Mouse (Mus musculus): ENCODE measurements around the gene Itga2. TPM values are rescaled to one million over a fixed set of nuclear protein-coding genes. Genes with fewer than 3 reads are reported as not detected.

The Itga2 gene
- polyA plus RNA-seq, 1 experiment = 0.01 TPM

GRCm38 (mm10) chr13:114791511-114791910, 140.4 kb downstream of the Itga2 start:
- Histone ChIP-seq H3K79me2 (ENCODE audit: control insufficient read depth, insufficient read depth) (no peaks in the 10 kb centered on the region), H3K4me3 (ENCODE audit: insufficient read depth, poor library complexity, severe bottlenecking) (no peak overlapping the region), H3ac (ENCODE audit: control insufficient read depth, insufficient read length, low read depth) (no peak overlapping the region), H3K27me3 (ENCODE audit: control insufficient read depth, insufficient read depth, insufficient read length) (no peaks in the 10 kb centered on the region), H3K79me3 (ENCODE audit: low read depth) (no peaks in the 10 kb centered on the region), H3K36me3 (ENCODE audit: control insufficient read depth, insufficient read depth) (no peaks in the 10 kb centered on the region)
- TF ChIP-seq MAX (IDR thresholded peaks at IDR 0.05) = no peak
- no peak for TF ChIP-seq CEBPB (IDR thresholded peaks at IDR 0.05; ENCODE audit: low read depth)
- no peak for TF ChIP-seq USF1 (IDR thresholded peaks at IDR 0.05; ENCODE audit: low read depth)
- no peak for TF ChIP-seq MYOG (IDR thresholded peaks at IDR 0.05; ENCODE audit: control insufficient read depth, extremely low read depth, insufficient read length)
- no peak for TF ChIP-seq CTCF (IDR thresholded peaks at IDR 0.05; ENCODE audit: control insufficient read depth, insufficient read depth, insufficient read length)
- no peak for TF ChIP-seq MYOD1 (IDR thresholded peaks at IDR 0.05; ENCODE audit: control insufficient read depth, insufficient read length, low read depth)
- no peak for TF ChIP-seq FOSL1 (IDR thresholded peaks at IDR 0.05; ENCODE audit: insufficient read depth, low read length, poor library complexity, severe bottlenecking)

Other genes with a start within 250 kb of the Itga2 start
- gene Mocs2, start 113.9 kb downstream of the Itga2 start, polyA plus RNA-seq (2012; fragmentation: generic; extraction: Trizol) = 28.2 TPM
- 22.5 TPM for gene Pelo, start 158.1 kb upstream of the Itga2 start, polyA plus RNA-seq (2012; fragmentation: generic; extraction: Trizol)
- 0.12 TPM for gene Gm49395, start 169.8 kb upstream of the Itga2 start, polyA plus RNA-seq (2012; fragmentation: generic; extraction: Trizol)
- 0.04 TPM for gene Itga1, start 169.9 kb upstream of the Itga2 start, polyA plus RNA-seq (2012; fragmentation: generic; extraction: Trizol)

Data from C2C12 (cell line).